Mouse (Mus musculus) lung, embryonic 14.5 days (tissue): ENCODE data around the gene Jsrp1. TPM values are rescaled to one million over a fixed set of nuclear protein-coding genes. Genes with fewer than 3 reads are reported as not detected.

Experiments used
- ATAC-seq: fragments of 200-750 bp; cut with Nextera tagmentation; 2 replicates; pipeline ENCODE4 v1.8.0; 2017; ENCODE audit warnings: mild to moderate bottlenecking, moderate TSS enrichment, moderate library complexity; ENCODE audit not compliant: insufficient read depth
- DNase-seq: peaks from one replicate; pipeline ENCODE4 v3.0.0-alpha.2; 2015
- H3K27ac ChIP-seq: fragments of 300-500 bp; sonication (generic); 2 replicates; pipeline ENCODE4 v1.5.1; 2014; ENCODE audit warnings: low read depth, mild to moderate bottlenecking, moderate library complexity
- H3K27me3 ChIP-seq: fragments of 300-500 bp; sonication (generic); 2 replicates; pipeline ENCODE4 v1.6.1; 2014; ENCODE audit warnings: low read length, control low read depth; ENCODE audit not compliant: insufficient read depth
- H3K36me3 ChIP-seq: fragments of 300-500 bp; sonication (generic); 2 replicates; pipeline ENCODE4 v1.6.1; 2014; ENCODE audit warnings: control low read depth; ENCODE audit not compliant: insufficient read depth
- H3K4me1 ChIP-seq: fragments of 300-500 bp; sonication (generic); 2 replicates; pipeline ENCODE4 v1.6.1; 2014; ENCODE audit warnings: antibody characterized with exemption, control low read depth; ENCODE audit not compliant: insufficient read depth
- H3K4me2 ChIP-seq: fragments of 300-500 bp; sonication (generic); 2 replicates; pipeline ENCODE4 v1.6.1; 2014; ENCODE audit warnings: mild to moderate bottlenecking
- H3K4me3 ChIP-seq: fragments of 300-500 bp; sonication (generic); 2 replicates; pipeline ENCODE4 v1.5.1; 2014; ENCODE audit warnings: low read depth, low read length
- H3K9ac ChIP-seq: fragments of 300-500 bp; sonication (generic); 2 replicates; pipeline ENCODE4 v1.6.1; 2014
- H3K9me3 ChIP-seq: fragments of 300-500 bp; sonication (generic); 2 replicates; pipeline ENCODE4 v1.6.1; 2016; ENCODE audit warnings: low read depth, low read length, control low read depth
- CTCF ChIP-seq: IDR thresholded peaks from 2 replicates; pipeline ENCODE4 v1.5.1; 2016; ENCODE audit warnings: antibody characterized with exemption, low read depth
- WGBS: fragments of 180-500 bp; shearing (Covaris S2); extraction: QIAGEN DNeasy Blood & Tissue Kit; methylation state at CpG from one replicate; pipeline ENCODE4 v1.1.7; 2014; 5-methylcytosine and 5-hydroxymethylcytosine counted together
- polyA plus RNA-seq: library from polyadenylated mRNA; unstranded; fragments of >200 nt; fragmentation: Nextera tagmentation; extraction: Ambion mirVana; gene quantifications from 2 replicates; pipeline ENCODE4 v1.2.1, GENCODE M21; 2014

Jsrp1 gene
- polyA plus RNA-seq, 1 experiment from 2014 or later, result 0.97 TPM

GRCm38 (mm10) chr10:80798150-80799006, 14.9 kb downstream of the Jsrp1 start, which contains the start of the genes Sf3a2 and Plekhj1:
Gene Sf3a2, plus strand, starts transcription at chr10:80798198.
Gene Plekhj1, minus strand, starts transcription at chr10:80798626.
- 0 out of 2 replicates have a peak, but pooled peaks have one; percentile 1 for TF ChIP-seq CTCF
- peaks cover 62% of the 10 kb centered on the region for H3K36me3 ChIP-seq

GRCm38 (mm10) chr10:80797186-80798149, 15.8 kb downstream of the Jsrp1 start:
- H3K27ac ChIP-seq, result peak overlapping the region; percentile 97
- TF ChIP-seq CTCF, result no peak
- no peaks in the 10 kb centered on the region for H3K27me3 ChIP-seq
- H3K9ac ChIP-seq, result peak overlapping the region; percentile 99
- H3K36me3 ChIP-seq, result peaks cover 62% of the 10 kb centered on the region
- H3K4me1 ChIP-seq, result peaks cover 12% of the 10 kb centered on the region; the same call in 1 of the 2 replicates
- ATAC-seq (peak; percentile 70), DNase-seq (no peak)
- H3K4me3 ChIP-seq, result peak overlapping the region; percentile 93
- H3K4me2 ChIP-seq, result peak overlapping the region; percentile 84
- 2% methylated on average over 59 of the region's 59 CpGs for WGBS
- no peaks in the 10 kb centered on the region for H3K9me3 ChIP-seq

More at GRCm38 (mm10) chr10:80798150-80799006, 14.9 kb downstream of the Jsrp1 start, which contains the start of the genes Sf3a2 and Plekhj1:
- H3K4me3 ChIP-seq, result peak within 1 kb of the TSS; percentile 93
- peak; percentile 92 for ATAC-seq
- H3K9me3 ChIP-seq, result no peaks in the 10 kb centered on the region
- peak; percentile 99 for DNase-seq
- H3K27me3 ChIP-seq, result no peaks in the 10 kb centered on the region
- peak within 1 kb of the TSS; percentile 84 for H3K4me2 ChIP-seq
- under 1% methylated on average over 103 of the region's 104 CpGs for WGBS
- H3K27ac ChIP-seq, result peak within 1 kb of the TSS; percentile 97
- peak within 1 kb of the TSS; percentile 99 for H3K9ac ChIP-seq
- peaks cover 12% of the 10 kb centered on the region; the same call in 1 of the 2 replicates for H3K4me1 ChIP-seq

DNA sequence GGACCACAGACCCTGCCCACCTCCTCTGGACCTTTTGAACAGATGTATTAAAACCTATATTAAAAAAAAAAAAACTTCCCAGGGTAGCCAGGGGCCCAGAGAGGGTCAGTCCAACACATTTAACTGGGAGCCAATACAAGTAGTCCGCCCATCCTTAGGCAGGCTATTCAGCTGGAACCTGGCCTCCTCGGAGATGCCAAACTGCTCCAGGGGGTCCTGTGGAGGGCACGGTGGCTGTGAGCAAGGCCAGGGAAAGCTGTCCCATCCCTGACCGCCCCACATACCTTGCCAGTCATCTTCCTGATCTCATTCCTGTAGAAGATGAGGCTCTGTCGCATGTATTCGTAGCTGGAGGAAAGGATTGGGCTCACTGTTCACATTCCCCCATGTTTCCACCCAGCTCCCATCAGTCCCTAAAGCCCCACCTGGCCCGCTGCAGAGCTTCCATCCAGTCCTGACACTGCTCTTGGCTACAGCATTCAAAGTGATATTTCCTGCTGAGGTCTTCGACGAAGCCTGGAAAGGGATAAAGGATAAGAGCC, 16.9 kb downstream of the Jsrp1 start:
- TF ChIP-seq CTCF, result no peak
- WGBS, result 81% methylated on average over 9 of the region's 9 CpGs
- ATAC-seq, result no peak
- Histone ChIP-seq H3K36me3 (peaks cover 62% of the 10 kb centered on the region), H3K27me3 (no peaks in the 10 kb centered on the region), H3K9ac (peak overlapping the region; percentile 99), H3K9me3 (no peaks in the 10 kb centered on the region), H3K4me3 (peak overlapping the region; percentile 93), H3K4me1 (peaks cover 12% of the 10 kb centered on the region; the same call in 1 of the 2 replicates), H3K4me2 (peak overlapping the region; percentile 84), H3K27ac (no peak overlapping the region)
- no peak for DNase-seq

DNA sequence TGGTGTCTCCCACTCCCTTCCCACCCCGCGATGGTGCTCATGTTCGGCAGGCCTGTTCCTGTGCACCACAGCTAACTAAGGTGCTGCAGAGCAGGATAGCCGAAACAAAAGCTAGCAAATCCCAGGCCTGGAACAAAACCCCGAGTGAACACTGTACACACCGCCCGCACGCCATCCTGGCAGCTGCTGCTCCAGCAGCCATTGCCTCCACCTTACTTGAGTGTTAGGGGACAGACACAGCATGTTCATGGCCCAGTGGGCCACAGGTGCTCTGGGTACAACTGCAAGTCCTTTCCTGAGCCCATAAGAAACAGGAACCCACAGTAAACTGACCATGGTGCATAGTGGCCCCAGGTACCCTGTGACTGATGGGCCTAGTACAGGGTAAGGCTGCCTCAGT, 18.5 kb downstream of the Jsrp1 start:
- Histone ChIP-seq H3K9me3 (no peaks in the 10 kb centered on the region), H3K4me2 (no peak overlapping the region), H3K27me3 (no peaks in the 10 kb centered on the region), H3K4me3 (no peak overlapping the region; the same call in 1 of the 2 replicates), H3K4me1 (peaks cover 11% of the 10 kb centered on the region; the same call in 1 of the 2 replicates), H3K36me3 (peaks cover 70% of the 10 kb centered on the region), H3K9ac (no peak overlapping the region), H3K27ac (no peak overlapping the region)
- ATAC-seq, result no peak
- no peak for DNase-seq
- 85% methylated on average over 8 of the region's 8 CpGs for WGBS
- no peak for TF ChIP-seq CTCF

DNA sequence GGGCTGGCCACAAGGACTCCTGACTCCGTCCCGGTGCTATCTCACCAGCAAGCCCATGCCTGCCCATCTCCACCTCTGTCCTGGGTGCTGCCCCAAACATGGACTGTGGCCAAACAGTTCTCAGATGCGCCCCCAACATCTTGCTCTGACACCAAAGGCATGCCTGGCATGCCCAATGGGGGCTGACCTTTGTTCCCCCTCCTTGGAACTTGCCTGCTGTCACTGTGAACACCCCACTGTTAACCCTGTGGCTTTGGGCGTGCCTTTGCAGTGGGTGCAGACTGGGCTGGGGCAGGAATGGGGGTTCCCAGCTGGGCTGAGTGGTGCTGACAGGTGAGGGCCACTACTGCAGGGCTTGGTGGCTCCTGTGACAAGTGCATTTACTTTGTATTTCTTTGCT, 19.5 kb downstream of the Jsrp1 start:
- WGBS, result 65% methylated on average over 4 of the region's 4 CpGs
- H3K9ac ChIP-seq, result no peak overlapping the region
- TF ChIP-seq CTCF, result no peak

DNA sequence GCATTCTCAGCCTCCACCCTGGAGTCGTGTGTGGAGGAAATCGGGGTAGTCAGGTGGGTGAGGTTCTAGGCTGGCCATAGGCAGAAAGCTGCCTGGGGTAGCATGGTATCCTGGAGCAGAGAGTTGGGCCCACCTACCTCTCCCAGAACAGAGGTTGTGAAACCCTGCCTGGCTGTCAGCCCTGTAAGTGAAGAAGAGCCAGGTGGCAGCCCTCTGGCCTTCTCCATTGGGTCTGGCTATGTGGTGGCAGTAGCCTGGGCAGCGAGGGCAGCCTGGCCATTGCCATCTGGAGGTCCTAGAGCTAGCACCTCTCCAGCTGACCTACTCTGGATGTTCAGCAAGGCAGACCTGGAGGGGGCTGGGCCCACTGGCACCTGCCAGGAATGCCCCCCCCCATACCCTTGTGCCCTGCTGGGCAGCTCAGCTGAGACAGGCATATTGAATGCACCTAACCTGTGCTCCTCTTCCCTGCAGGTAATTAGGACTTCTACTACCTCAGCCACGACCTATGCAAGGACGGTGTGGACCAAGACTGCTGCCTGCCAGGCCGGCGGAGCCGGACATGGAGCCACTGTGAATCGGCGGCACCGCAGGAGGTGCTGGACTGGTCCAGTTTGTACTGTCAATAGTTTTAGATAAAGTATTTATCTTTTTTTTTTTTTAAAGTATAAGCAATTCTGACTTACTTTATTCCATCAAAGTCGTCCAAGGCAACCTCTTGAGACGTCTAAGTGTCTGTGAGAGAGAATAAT, 20.1 kb downstream of the Jsrp1 start:
- H3K9ac ChIP-seq, result no peak overlapping the region
- no peak for DNase-seq
- H3K36me3 ChIP-seq, result peaks cover 86% of the 10 kb centered on the region
- H3K4me1 ChIP-seq, result peaks cover 7% of the 10 kb centered on the region; the same call in 1 of the 2 replicates
- no peak for ATAC-seq
- 86% methylated on average over 13 of the region's 13 CpGs for WGBS
- no peak overlapping the region for H3K27ac ChIP-seq
- no peaks in the 10 kb centered on the region for H3K9me3 ChIP-seq
- H3K4me3 ChIP-seq, result no peak overlapping the region
- no peak overlapping the region for H3K4me2 ChIP-seq
- TF ChIP-seq CTCF, result no peak
- H3K27me3 ChIP-seq, result no peaks in the 10 kb centered on the region

More for the DNA sequence above, 19.5 kb downstream of the Jsrp1 start:
- Histone ChIP-seq H3K27ac (no peak overlapping the region), H3K27me3 (no peaks in the 10 kb centered on the region), H3K4me2 (no peak overlapping the region), H3K9me3 (no peaks in the 10 kb centered on the region), H3K4me3 (no peak overlapping the region), H3K4me1 (peaks cover 7% of the 10 kb centered on the region; the same call in 1 of the 2 replicates), H3K36me3 (peaks cover 80% of the 10 kb centered on the region)
- DNase-seq (no peak), ATAC-seq (no peak)
